In genomic region chr7:128348608-128349007, GRCm38 (mm10) we compare ENCODE assay signal across 8 mouse cellular contexts. TPM values are rescaled to one million over a fixed set of nuclear protein-coding genes. Genes with fewer than 3 reads are reported as not detected.
A peak's percentile ranks its signal among the peaks of the same experiment; 100 is the strongest.
DNase-seq lines count a peak whose midpoint lies in the region; ATAC-seq and TF ChIP-seq lines count a peak whose summit lies in the region.

No protein-coding gene starts in this region.

- no peaks in the 10 kb centered on the region for H3K36me3 ChIP-seq in heart, adult 2 months (ENCODE audit: control insufficient read depth, insufficient read depth, low read length)
- H3K36me3 ChIP-seq in lung, embryonic 16.5 days (ENCODE audit: control insufficient read depth, insufficient read depth, low read length) = no peaks in the 10 kb centered on the region

- no peak; the same call in 1 of the 2 replicates for ATAC-seq in cerebellum, adult (ENCODE audit: insufficient number of reproducible peaks, low FRiP score, low TSS enrichment)
- peak; percentile 70 for ATAC-seq in lung, embryonic 16.5 days (ENCODE audit: low read depth)

- no peaks in the 10 kb centered on the region for H3K27me3 ChIP-seq in heart, adult 2 months (ENCODE audit: control insufficient read depth, insufficient read depth, low read length)
- no peaks in the 10 kb centered on the region for H3K27me3 ChIP-seq in lung, embryonic 16.5 days (ENCODE audit: control insufficient read depth, insufficient read depth, low read depth, low read length)

- H3K9me3 ChIP-seq in lung, embryonic 16.5 days (ENCODE audit: control insufficient read depth, low read length) = no peaks in the 10 kb centered on the region

- no peak for TF ChIP-seq POLR2A in heart, adult 2 months (IDR thresholded peaks at IDR 0.05; ENCODE audit: insufficient read depth, low read depth, low read length)

- H3K9ac ChIP-seq in heart, adult 2 months (ENCODE audit: low read depth, low read length) = no peak overlapping the region
- H3K9ac ChIP-seq in lung, embryonic 16.5 days (ENCODE audit: low read length) = no peak overlapping the region

- H3K4me1 ChIP-seq in heart, adult 2 months (ENCODE audit: control insufficient read depth, insufficient read depth, low read length) = peaks cover 2% of the 10 kb centered on the region
- peaks cover 11% of the 10 kb centered on the region for H3K4me1 ChIP-seq in lung, embryonic 16.5 days (replicated peaks; ENCODE audit: control insufficient read depth, insufficient read depth, low read length)

- TF ChIP-seq CTCF in heart, adult 2 months (IDR thresholded peaks at IDR 0.05) = peak; percentile 25; the same call in 1 of the 2 replicates

- WGBS in heart, adult 2 months = 7% methylated on average over 1 of the region's 1 CpGs
- 37% methylated on average over 1 of the region's 1 CpGs for WGBS in lung, embryonic 16.5 days

- no peaks in the 10 kb centered on the region for H3K79me2 ChIP-seq in heart, adult 2 months (replicated peaks; ENCODE audit: control insufficient read depth, insufficient read depth, low read length)

- intact Hi-C loops in heart, adult 2 months (cut with DNase I) = no loop called here

- no peak overlapping the region for H3K4me2 ChIP-seq in lung, embryonic 16.5 days (ENCODE audit: low read depth, low read length)

- H3K4me3 ChIP-seq in heart, adult 2 months = no peak overlapping the region
- no peak overlapping the region for H3K4me3 ChIP-seq in lung, embryonic 16.5 days (ENCODE audit: low read length)

- H3K27ac ChIP-seq in heart, adult 2 months = no peak overlapping the region
- peak overlapping the region; percentile 42; the same call in 1 of the 2 replicates for H3K27ac ChIP-seq in lung, embryonic 16.5 days (ENCODE audit: low read length)

- TF ChIP-seq EP300 in heart, adult 2 months (IDR thresholded peaks at IDR 0.05; ENCODE audit: insufficient read depth, low read depth, low read length) = no peak

- DNase-seq in cerebellum, adult 11 months = peak; percentile 60
- DNase-seq in right cerebral cortex, postnatal 4 days = peak; percentile 48
- DNase-seq in right cerebral cortex, adult 18-20 months = no peak
- peak; percentile 48 to 56 for DNase-seq in heart, adult 2 months
- DNase-seq in thymus, postnatal 0 days (ENCODE audit: low spot score) = no peak
- no peak for DNase-seq in embryo, embryonic 10 days (ENCODE audit: low spot score)

RNA-seq across cellular contexts. Expression of gene BC017158, which starts 50.6 kb away (rescaled TPM):
- 1 to 10 TPM; 6.2 to 6.5 TPM for total RNA-seq in heart, adult 2 months (2021)
- 12.1 and 12.7 TPM in 2 replicates for polyA plus RNA-seq in heart, adult 2 months (2012; rRNA removed)
- polyA plus RNA-seq in lung, embryonic 16.5 days (2015; fragmentation: Nextera tagmentation; extraction: Ambion mirVana) = 32.0 and 36.3 TPM in 2 replicates
- 9.0 and 10.0 TPM in 2 replicates for polyA plus RNA-seq in thymus, postnatal 0 days (2015; fragmentation: Nextera tagmentation; extraction: Ambion mirVana)

Comparison
In these comparisons a context has a peak if more than half of its experiments do, and no peak if none do; other contexts are left out.
1. DNase-seq: peak in cerebellum, adult 11 months (single experiment), right cerebral cortex, postnatal 4 days (single experiment) and heart, adult 2 months (2 of 2); none in right cerebral cortex, adult 18-20 months (single experiment), thymus, postnatal 0 days (single experiment) and embryo, embryonic 10 days (single experiment).